Mouse (Mus musculus) hindbrain, embryonic 11.5 days (tissue): ENCODE measurements around the gene Fbxl4. TPM values are rescaled to one million over a fixed set of nuclear protein-coding genes. Genes with fewer than 3 reads are reported as not detected.
"Not testable (repeated sequence)": the region's sequence is repeated elsewhere in the genome, so short reads cannot be mapped to it uniquely, and the experiment has no call there.

ENCODE experiments used
- ATAC-seq: fragments of 200-750 bp; cut with Nextera tagmentation; 2 replicates; pipeline ENCODE4 v1.8.0; 2017; ENCODE audit warnings: mild to moderate bottlenecking, moderate TSS enrichment, moderate library complexity; ENCODE audit not compliant: low FRiP score
- DNase-seq: peaks from one replicate; pipeline ENCODE4 v3.0.0-alpha.2; 2015; ENCODE audit warnings: low spot score
- H3K27ac ChIP-seq: fragments of 300-500 bp; sonication (generic); 2 replicates; pipeline ENCODE4 v1.5.1; 2014; ENCODE audit warnings: mild to moderate bottlenecking, low read depth, low read length
- H3K27me3 ChIP-seq: fragments of 300-500 bp; sonication (generic); 2 replicates; pipeline ENCODE4 v1.6.1; 2014; ENCODE audit warnings: mild to moderate bottlenecking, low read length, moderate library complexity, mixed read lengths; ENCODE audit not compliant: control insufficient read depth, insufficient read depth
- H3K36me3 ChIP-seq: fragments of 300-500 bp; sonication (generic); 2 replicates; pipeline ENCODE4 v1.6.1; 2014; ENCODE audit warnings: mild to moderate bottlenecking, low read length, moderate library complexity, mixed read lengths; ENCODE audit not compliant: control insufficient read depth, insufficient read depth
- H3K4me1 ChIP-seq: fragments of 300-500 bp; sonication (generic); replicated peaks from 2 replicates; pipeline ENCODE4 v1.6.1; 2014; ENCODE audit warnings: low read length, mixed read lengths; ENCODE audit not compliant: control insufficient read depth, insufficient read depth
- H3K4me2 ChIP-seq: fragments of 300-500 bp; sonication (generic); replicated peaks from 2 replicates; pipeline ENCODE4 v1.6.1; 2014; ENCODE audit warnings: mild to moderate bottlenecking, low read depth, low read length
- H3K4me3 ChIP-seq: fragments of 300-500 bp; sonication (generic); 2 replicates; pipeline ENCODE4 v1.5.1; 2014; ENCODE audit warnings: low read depth, low read length
- H3K9ac ChIP-seq: fragments of 300-500 bp; sonication (generic); 2 replicates; pipeline ENCODE4 v1.6.1; 2014; ENCODE audit warnings: low read depth, low read length
- H3K9me3 ChIP-seq: fragments of 300-500 bp; sonication (generic); 2 replicates; pipeline ENCODE4 v1.6.1; 2016; ENCODE audit warnings: low read length; ENCODE audit not compliant: control insufficient read depth
- WGBS: fragments of 180-500 bp; shearing (Covaris S2); extraction: QIAGEN DNeasy Blood & Tissue Kit; methylation state at CpG from one replicate; pipeline ENCODE4 v1.1.7; 2014; 5-methylcytosine and 5-hydroxymethylcytosine counted together
- polyA plus RNA-seq: library from polyadenylated mRNA; unstranded; fragments of >200 nt; fragmentation: Nextera tagmentation; extraction: Ambion mirVana; gene quantifications from 2 replicates; pipeline ENCODE4 v1.2.1, GENCODE M21; 2014

Fbxl4 gene
- 9.9 and 11.6 TPM in 2 replicates for polyA plus RNA-seq

DNA sequence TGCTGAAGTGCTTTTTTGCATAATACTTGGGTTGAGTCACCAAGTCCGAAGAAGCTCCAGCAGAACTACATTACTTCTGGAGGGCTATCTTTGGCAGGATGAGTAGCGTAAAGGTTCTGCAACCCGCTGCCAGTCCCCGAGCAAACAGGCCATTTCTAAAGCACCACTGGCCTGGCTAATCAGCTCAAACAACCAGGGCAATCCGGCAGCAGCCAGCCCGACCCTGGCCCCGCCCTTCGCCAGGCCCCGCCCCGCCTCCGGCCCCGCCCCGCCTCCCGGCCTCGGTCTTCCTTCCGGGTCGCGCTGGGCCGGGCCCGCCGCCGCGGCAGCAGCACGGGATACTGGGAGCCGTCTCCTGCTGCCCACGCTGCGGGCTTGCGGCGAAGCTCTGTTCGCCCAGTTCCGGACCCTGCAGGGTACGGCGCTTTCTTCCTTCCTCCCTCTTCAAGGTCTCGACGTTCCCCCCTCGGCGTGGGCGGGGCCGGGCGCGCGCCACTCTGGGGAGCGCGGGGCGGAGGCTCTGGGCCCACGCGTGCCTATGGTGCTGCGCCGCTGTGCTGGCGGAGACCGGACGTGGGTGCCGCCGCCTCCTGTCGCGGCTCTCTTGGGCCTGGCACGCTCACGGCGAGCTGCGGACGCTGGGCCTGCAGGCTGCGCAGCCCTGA is at the start of gene Fbxl4:
Fbxl4 (plus strand) TSS at position 278 of the 665 bp plus-strand sequence.
- WGBS, result under 1% methylated on average over 45 of the region's 62 CpGs

DNA sequence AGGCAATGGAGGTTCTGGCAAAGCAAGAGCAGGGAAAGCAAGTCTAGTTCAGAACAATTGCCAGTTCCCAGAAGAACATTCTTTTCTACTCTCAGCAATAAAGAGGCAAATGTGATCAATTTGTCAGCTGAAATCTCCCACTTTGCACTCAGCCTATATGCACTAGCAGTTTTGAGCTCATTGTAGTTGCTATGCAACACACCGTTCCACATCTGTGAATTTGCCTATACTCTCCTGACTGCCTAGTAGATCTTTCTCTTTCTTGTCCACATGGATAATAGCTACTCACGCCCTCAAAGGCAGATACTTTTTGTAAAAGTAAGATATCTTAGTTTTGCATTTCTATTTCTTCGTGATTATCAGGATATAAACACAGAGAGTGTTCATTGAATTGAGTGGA is 42.8 kb upstream of the Fbxl4 start:
- H3K9me3 ChIP-seq, result no peaks in the 10 kb centered on the region
- no peak overlapping the region for H3K9ac ChIP-seq
- DNase-seq, result no peak
- H3K36me3 ChIP-seq, result no peaks in the 10 kb centered on the region
- no peak overlapping the region for H3K4me2 ChIP-seq
- 88% methylated on average over 3 of the region's 3 CpGs for WGBS
- H3K27me3 ChIP-seq, result no peaks in the 10 kb centered on the region
- no peak for ATAC-seq
- H3K27ac ChIP-seq, result no peak overlapping the region
- no peak overlapping the region for H3K4me3 ChIP-seq
- H3K4me1 ChIP-seq, result no peaks in the 10 kb centered on the region

More for the DNA sequence above, at the start of gene Fbxl4:
- H3K4me1 ChIP-seq, result peaks cover 3% of the 10 kb centered on the region; the same call in 1 of the 2 replicates
- peak within 1 kb of the TSS; percentile 73 for H3K4me2 ChIP-seq
- DNase-seq, result peak; percentile 89
- peak within 1 kb of the TSS; percentile 83 for H3K4me3 ChIP-seq
- H3K9me3 ChIP-seq, result no peaks in the 10 kb centered on the region
- H3K27me3 ChIP-seq, result no peaks in the 10 kb centered on the region
- ATAC-seq, result peak; percentile 98
- peak within 1 kb of the TSS; percentile 85 for H3K27ac ChIP-seq
- peak within 1 kb of the TSS; percentile 94 for H3K9ac ChIP-seq
- no peaks in the 10 kb centered on the region for H3K36me3 ChIP-seq

DNA sequence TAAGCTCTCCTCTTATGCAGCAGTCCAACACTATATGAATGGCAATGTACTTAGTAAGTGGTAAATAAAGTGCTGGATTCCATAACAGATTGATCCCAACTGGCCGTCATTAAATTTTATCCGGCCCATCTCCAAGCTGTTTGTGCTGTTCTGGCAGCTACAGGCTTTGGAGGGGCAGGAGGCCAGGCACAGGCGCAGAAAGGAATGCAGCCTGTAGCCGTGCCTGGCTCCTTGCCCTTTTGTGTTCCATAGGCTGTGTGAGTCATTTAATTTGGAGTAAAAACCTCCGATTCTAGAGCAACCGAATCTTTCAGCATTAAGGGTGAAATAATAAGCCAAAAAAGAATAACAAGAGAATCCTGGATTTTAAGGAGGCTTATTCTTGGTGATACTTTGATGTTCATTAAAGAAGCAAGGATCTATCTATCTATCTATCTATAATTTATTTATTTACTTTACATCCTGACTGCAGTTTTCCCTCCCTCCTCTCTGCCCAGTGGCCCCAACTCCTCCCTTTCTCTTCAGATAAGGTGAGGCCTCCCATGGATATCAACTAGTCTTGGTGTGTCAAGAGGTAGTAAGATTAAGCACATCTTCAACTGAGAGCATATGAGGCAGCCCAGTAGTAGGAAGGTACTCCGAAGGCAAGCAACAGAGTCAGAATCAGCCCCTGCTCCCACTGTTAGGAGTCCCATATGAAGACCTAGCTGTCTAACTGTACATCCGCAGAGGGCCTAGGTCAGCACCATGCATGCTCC is 14.3 kb upstream of the Fbxl4 start:
- Histone ChIP-seq H3K4me2 (no peak overlapping the region), H3K4me3 (no peak overlapping the region), H3K9ac (no peak overlapping the region), H3K4me1 (no peaks in the 10 kb centered on the region), H3K27me3 (no peaks in the 10 kb centered on the region), H3K9me3 (no peaks in the 10 kb centered on the region), H3K36me3 (no peaks in the 10 kb centered on the region), H3K27ac (no peak overlapping the region)
- no peak for ATAC-seq
- 82% methylated on average over 8 of the region's 8 CpGs for WGBS
- no peak for DNase-seq

DNA sequence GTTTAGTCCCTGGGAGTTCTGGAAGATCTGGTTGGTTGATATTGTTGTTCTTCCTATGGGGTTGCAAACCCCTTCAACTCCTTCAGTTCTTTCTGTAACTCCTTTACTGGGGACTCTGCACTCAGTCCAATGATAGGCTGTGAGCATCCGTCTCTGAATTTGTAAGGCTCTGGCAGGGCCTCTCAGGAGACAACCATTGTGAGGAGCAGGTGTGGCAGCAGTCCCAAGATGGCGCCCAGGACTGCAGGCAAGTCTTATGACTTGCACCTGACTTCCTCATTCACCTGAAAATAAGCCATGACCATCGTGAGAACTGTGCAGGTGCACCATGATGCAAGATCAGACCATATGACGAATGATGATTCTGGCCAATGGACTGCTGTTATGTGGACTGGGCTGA is 8.3 kb upstream of the Fbxl4 start:
- not testable (repeated sequence) for H3K36me3 ChIP-seq, DNase-seq, H3K27me3 ChIP-seq, H3K4me1 ChIP-seq, H3K9me3 ChIP-seq, H3K4me2 ChIP-seq, ATAC-seq, H3K4me3 ChIP-seq, H3K27ac ChIP-seq, H3K9ac ChIP-seq
- WGBS, result 86% methylated on average over 4 of the region's 4 CpGs

DNA sequence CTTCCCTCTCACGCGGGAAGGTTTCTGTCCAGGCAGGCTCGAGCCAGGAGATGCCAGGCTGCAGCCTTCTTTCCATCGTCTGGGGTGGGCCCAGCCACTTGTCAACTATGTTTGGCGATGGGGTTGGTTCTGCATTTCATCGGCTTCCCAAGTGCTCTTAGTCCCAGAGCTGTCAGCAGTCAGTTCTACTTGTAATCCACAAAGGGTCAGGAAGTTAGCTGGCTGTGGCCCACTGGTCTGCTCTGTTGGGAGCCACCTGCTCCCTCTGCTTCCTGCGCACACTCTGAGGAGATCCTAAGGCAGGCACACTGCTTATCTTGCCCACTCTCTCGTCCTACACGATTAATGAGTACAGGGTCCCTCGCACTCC is 573 bp downstream of the Fbxl4 start:
- Histone ChIP-seq H3K9ac (peak overlapping the region; percentile 94), H3K27ac (peak overlapping the region; percentile 85), H3K4me3 (peak overlapping the region; percentile 83), H3K9me3 (no peaks in the 10 kb centered on the region), H3K4me1 (peaks cover 3% of the 10 kb centered on the region; the same call in 1 of the 2 replicates), H3K27me3 (no peaks in the 10 kb centered on the region), H3K36me3 (no peaks in the 10 kb centered on the region), H3K4me2 (peak overlapping the region; percentile 73)
- DNase-seq (no peak), ATAC-seq (peak; percentile 52)
- 9% methylated on average over 10 of the region's 10 CpGs for whole genome bisulfite sequencing

DNA sequence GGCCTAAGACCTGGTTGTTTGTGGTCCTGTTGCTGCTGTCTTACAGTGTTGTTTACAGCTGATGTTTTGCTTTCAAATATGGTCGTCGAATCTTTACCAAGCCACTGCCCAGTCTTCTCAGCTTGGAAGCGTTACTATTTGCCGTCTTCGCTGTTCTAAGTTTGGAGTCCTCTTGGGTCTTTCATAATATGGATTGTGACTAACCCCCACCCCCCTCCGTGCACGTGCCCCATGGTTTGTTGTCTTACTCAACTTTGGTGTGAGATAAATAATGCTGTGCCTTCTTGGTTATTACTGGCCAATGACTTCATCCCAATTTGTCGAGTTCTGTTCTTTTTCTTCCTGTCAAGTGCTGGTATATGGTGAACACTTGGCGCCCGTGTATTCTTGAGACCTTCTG is 1.1 kb downstream of the Fbxl4 start:
- H3K27ac ChIP-seq, result no peak overlapping the region
- H3K4me3 ChIP-seq, result no peak overlapping the region; the same call in 1 of the 2 replicates
- no peak overlapping the region for H3K4me2 ChIP-seq
- DNase-seq (no peak), ATAC-seq (no peak)
- no peaks in the 10 kb centered on the region for H3K27me3 ChIP-seq
- peaks cover 3% of the 10 kb centered on the region; the same call in 1 of the 2 replicates for H3K4me1 ChIP-seq
- H3K36me3 ChIP-seq, result no peaks in the 10 kb centered on the region
- no peaks in the 10 kb centered on the region for H3K9me3 ChIP-seq
- H3K9ac ChIP-seq, result no peak overlapping the region
- WGBS, result 84% methylated on average over 10 of the region's 10 CpGs

DNA sequence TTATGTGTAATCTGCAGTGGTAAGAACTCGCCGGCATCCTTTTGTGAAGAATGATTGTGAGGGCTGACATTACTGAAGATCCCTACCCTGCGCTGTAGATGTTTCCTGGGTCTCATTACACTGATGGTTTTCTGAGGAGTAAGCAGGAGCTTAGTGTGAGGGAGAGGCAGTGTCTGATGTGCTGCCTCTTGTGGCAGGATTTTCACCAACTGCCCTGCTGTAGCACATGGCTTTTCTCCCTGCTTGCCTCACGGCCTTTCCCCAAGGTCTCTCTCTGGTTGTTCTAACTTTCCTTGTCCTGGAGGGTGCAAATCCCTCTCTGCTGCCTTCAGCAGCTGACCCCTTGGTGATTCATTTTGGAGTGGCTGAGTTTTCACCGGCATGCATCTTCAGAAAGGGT is 10.0 kb downstream of the Fbxl4 start:
- no peaks in the 10 kb centered on the region for H3K36me3 ChIP-seq
- no peak overlapping the region for H3K4me3 ChIP-seq
- ATAC-seq (no peak), DNase-seq (no peak)
- 58% methylated on average over 5 of the region's 5 CpGs for WGBS
- H3K9ac ChIP-seq, result no peak overlapping the region
- H3K4me2 ChIP-seq, result no peak overlapping the region
- no peaks in the 10 kb centered on the region for H3K4me1 ChIP-seq
- no peak overlapping the region for H3K27ac ChIP-seq
- no peaks in the 10 kb centered on the region for H3K9me3 ChIP-seq
- no peaks in the 10 kb centered on the region for H3K27me3 ChIP-seq

DNA sequence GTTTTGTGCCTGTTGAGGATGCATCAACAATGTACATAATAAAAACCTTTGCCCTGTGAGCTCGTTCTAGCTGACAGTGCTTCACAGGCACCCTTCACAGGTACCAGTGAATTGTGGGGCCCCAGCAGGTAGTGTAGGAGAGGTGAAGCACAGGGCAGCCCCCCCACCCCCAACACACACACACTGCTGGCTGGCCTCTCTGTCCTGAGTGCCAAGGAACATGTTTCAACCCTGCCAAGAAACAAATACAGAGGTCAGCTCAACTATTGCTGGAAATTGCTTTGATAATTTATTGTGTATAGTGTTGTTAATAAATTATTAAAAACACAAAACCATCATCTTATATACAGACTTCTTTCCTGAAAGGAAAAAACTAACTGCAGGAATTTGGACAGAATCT is 21.2 kb downstream of the Fbxl4 start:
- DNase-seq, result no peak
- no peaks in the 10 kb centered on the region for H3K36me3 ChIP-seq
- H3K27me3 ChIP-seq, result no peaks in the 10 kb centered on the region
- no peaks in the 10 kb centered on the region for H3K9me3 ChIP-seq
- H3K4me2 ChIP-seq, result no peak overlapping the region
- no peak overlapping the region for H3K4me3 ChIP-seq
- no peak overlapping the region for H3K9ac ChIP-seq
- H3K27ac ChIP-seq, result no peak overlapping the region
- WGBS, result 48% methylated on average over 1 of the region's 1 CpGs
- ATAC-seq, result no peak
- no peaks in the 10 kb centered on the region for H3K4me1 ChIP-seq

DNA sequence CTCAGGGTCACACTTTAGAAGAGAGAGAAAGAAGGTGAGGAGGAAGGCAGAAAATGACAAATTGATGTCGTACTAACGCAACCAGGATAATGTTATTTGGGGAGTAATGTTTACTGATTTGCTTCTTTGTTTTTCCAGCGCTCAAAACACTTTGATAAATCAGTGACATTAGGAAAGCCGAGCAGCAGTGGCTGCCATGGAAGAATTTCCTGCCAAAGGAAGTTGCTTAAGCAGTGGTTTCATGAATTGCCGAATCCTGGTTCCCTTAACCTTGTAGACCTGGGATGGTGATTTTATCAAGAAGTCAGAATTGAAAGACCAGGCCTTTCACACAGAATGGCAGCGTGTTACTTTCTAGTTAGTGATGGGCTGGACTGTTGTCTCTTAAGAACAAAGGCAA is 23.3 kb downstream of the Fbxl4 start:
- no peaks in the 10 kb centered on the region for H3K36me3 ChIP-seq
- H3K4me3 ChIP-seq, result no peak overlapping the region
- 82% methylated on average over 6 of the region's 6 CpGs for WGBS
- DNase-seq (no peak), ATAC-seq (no peak)
- H3K4me2 ChIP-seq, result no peak overlapping the region
- no peak overlapping the region for H3K27ac ChIP-seq
- no peaks in the 10 kb centered on the region for H3K9me3 ChIP-seq
- H3K4me1 ChIP-seq, result no peaks in the 10 kb centered on the region
- no peak overlapping the region for H3K9ac ChIP-seq
- no peaks in the 10 kb centered on the region for H3K27me3 ChIP-seq
